In the genomic region with DNA sequence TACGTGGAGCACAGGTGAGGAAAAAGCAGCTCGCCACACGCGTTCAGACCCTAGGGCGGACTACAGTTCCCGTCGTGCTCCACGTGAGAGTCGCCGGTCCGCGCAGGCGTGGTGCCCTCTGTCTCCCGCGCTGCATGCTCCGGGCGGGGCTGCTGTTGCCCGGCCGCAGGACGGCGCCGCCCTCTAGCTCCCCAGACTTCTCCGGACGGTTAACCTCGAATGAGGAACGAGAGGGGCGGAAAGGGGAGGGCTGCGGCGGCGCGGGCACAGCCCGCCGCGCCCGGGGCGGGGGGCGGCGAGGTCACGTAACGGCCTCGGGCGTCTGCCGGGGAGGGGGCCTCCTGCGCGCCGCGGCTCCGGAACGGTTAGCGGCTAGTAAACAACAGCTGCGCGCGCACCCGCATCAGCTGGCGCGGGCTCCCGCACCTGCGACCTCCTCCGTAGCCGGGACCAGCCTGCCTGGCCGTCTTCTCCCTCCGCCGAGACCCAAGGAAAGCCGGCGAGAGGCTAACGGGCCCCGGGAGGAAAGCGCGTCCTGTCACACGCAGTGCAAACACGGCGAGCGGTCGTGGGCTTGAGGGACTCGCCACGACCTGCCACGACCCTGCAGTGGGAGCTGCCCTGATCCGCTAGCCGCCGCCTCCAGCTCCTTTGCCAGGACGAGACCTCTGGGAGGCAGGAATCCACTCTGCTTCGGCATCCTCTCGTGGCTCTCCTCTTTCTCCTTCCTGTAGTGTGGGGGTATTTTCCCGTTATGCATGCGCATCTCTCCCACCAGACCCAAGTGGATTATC, we compare ENCODE assay signal across 8 mouse cellular contexts. TPM values are rescaled to one million over a fixed set of nuclear protein-coding genes. Genes with fewer than 3 reads are reported as not detected.
A peak's percentile ranks its signal among the peaks of the same experiment; 100 is the strongest.
DNase-seq lines count a peak whose midpoint lies in the region; ATAC-seq and TF ChIP-seq lines count a peak whose summit lies in the region.

A gene (plus strand): TSS at position 378 of the 794 bp plus-strand sequence.

- peak; percentile 90 for DNase-seq in T-cell, adult 2 months (ENCODE audit: low spot score)
- peak; percentile 91 to 94 for DNase-seq in cerebellum, postnatal 36 days
- peak; percentile 93 for DNase-seq in gastrocnemius, adult 18-20 months (ENCODE audit: low spot score)
- DNase-seq in left cerebral cortex, adult 2 months (ENCODE audit: extremely low spot score in 1 of 2, low spot score in 2 of 2): peak; percentile 89 to 90
- peak; percentile 92 to 93 for DNase-seq in right cerebral cortex, adult 2 months (ENCODE audit: low spot score in 2 of 2)
- peak; percentile 94 for DNase-seq in urinary bladder, postnatal 14 days (ENCODE audit: low spot score)

- H3K4me2 ChIP-seq in hindbrain, embryonic 16.5 days (ENCODE audit: low read length): peak within 1 kb of the TSS; percentile 79

- intact Hi-C loops in left cerebral cortex, adult 2 months (cut with DNase I): loop anchor here (5.0 to 10.0 kb wide), 3 partner anchors 69 to 217 kb away; a partner anchor contains a TSS

- H3K4me3 ChIP-seq in hindbrain, embryonic 16.5 days (ENCODE audit: low read length): peak within 1 kb of the TSS; percentile 94
- H3K4me3 ChIP-seq in left cerebral cortex, adult 2 months: peak within 1 kb of the TSS; percentile 93

- WGBS in hindbrain, embryonic 16.5 days: under 1% methylated on average over 67 of the region's 85 CpGs

- no peaks in the 10 kb centered on the region for H3K27me3 ChIP-seq in hindbrain, embryonic 16.5 days (replicated peaks; ENCODE audit: control insufficient read depth, insufficient read depth, low read length)

- no peaks in the 10 kb centered on the region for H3K36me3 ChIP-seq in hindbrain, embryonic 16.5 days (ENCODE audit: control insufficient read depth, insufficient read depth, low read length)

- peak; percentile 96 for ATAC-seq in hindbrain, embryonic 16.5 days
- peak; percentile 73 for ATAC-seq in megakaryocyte, adult 5-6 weeks (ENCODE audit: poor library complexity, severe bottlenecking)

- H3K27ac ChIP-seq in hindbrain, embryonic 16.5 days (ENCODE audit: low read depth, low read length): peak within 1 kb of the TSS; percentile 93
- peak within 1 kb of the TSS; percentile 96 for H3K27ac ChIP-seq in left cerebral cortex, adult 2 months

- H3K4me1 ChIP-seq in hindbrain, embryonic 16.5 days (ENCODE audit: control insufficient read depth, insufficient read depth, low read depth, low read length): peaks cover 29% of the 10 kb centered on the region

- no peak; the same call in none of the 2 replicates for TF ChIP-seq CTCF in left cerebral cortex, adult 2 months (IDR thresholded peaks at IDR 0.05)

- H3K9ac ChIP-seq in hindbrain, embryonic 16.5 days (ENCODE audit: low read depth, low read length): peak within 1 kb of the TSS; percentile 87

- no peaks in the 10 kb centered on the region for H3K9me3 ChIP-seq in hindbrain, embryonic 16.5 days (ENCODE audit: control insufficient read depth, low read length)

RNA-seq across cellular contexts. Expression of the gene that starts here (rescaled TPM):
- total RNA-seq in gastrocnemius, adult 18-20 months (2021): 10 to 100 TPM; 26.2 to 26.4 TPM
- 14.7 and 17.5 TPM in 2 replicates for polyA plus RNA-seq in hindbrain, embryonic 16.5 days (2015; fragmentation: Nextera tagmentation; extraction: Ambion mirVana)
- total RNA-seq in left cerebral cortex, adult 2 months (2021): 100 to 1,000 TPM; 127 to 129 TPM
- total RNA-seq in megakaryocyte, adult 5-6 weeks (2015): 108 and 110 TPM in 2 replicates
- 111 and 132 TPM in 2 replicates for total RNA-seq in megakaryocyte, adult 5-6 weeks (2017)

Comparison
In these comparisons a context has a peak if more than half of its experiments do, and no peak if none do; other contexts are left out.
1. Peak in every context shown above with its lines: DNase-seq, ATAC-seq, H3K4me3 ChIP-seq and H3K27ac ChIP-seq.